Mouse (Mus musculus): ENCODE data around the gene Psmd11. TPM values are rescaled to one million over a fixed set of nuclear protein-coding genes. Genes with fewer than 3 reads are reported as not detected.

The Psmd11 gene
- polyA plus RNA-seq, 1 experiment from 2014 or later, result 378 TPM

- H3K4me2 ChIP-seq, result no peak overlapping the region
- no peaks in the 10 kb centered on the region for H3K36me3 ChIP-seq (replicated peaks)
- ATAC-seq (ENCODE audit: low FRiP score), result no peak
- H3K9ac ChIP-seq, result no peak overlapping the region
- no peak overlapping the region for H3K4me3 ChIP-seq (replicated peaks)
- H3K4me1 ChIP-seq, result peaks cover 45% of the 10 kb centered on the region
- H3K27me3 ChIP-seq, result no peaks in the 10 kb centered on the region
- H3K9me3 ChIP-seq, result no peaks in the 10 kb centered on the region
- peak overlapping the region; percentile 75 for H3K27ac ChIP-seq
- WGBS, result 67% methylated on average over 4 of the region's 4 CpGs
Observed at GRCm38 (mm10) chr11:80499550-80499952, 71.1 kb downstream of the Psmd11 start.

GRCm38 (mm10) chr11:80503281-80503680, 74.9 kb downstream of the Psmd11 start:
- no peak overlapping the region for H3K4me3 ChIP-seq (replicated peaks)
- no peaks in the 10 kb centered on the region for H3K27me3 ChIP-seq
- peaks cover 58% of the 10 kb centered on the region for H3K4me1 ChIP-seq
- peak overlapping the region; percentile 97 for H3K27ac ChIP-seq
- ATAC-seq (ENCODE audit: low FRiP score), result no peak
- no peaks in the 10 kb centered on the region for H3K36me3 ChIP-seq (replicated peaks)
- 74% methylated on average over 6 of the region's 6 CpGs for WGBS
- H3K4me2 ChIP-seq, result 0 out of 2 replicates have a peak overlapping the region, but pooled peaks have one; percentile 41
- H3K9ac ChIP-seq, result peak overlapping the region; percentile 38; the same call in 1 of the 2 replicates
- H3K9me3 ChIP-seq, result no peaks in the 10 kb centered on the region

GRCm38 (mm10) chr11:80503726-80504452, 75.5 kb downstream of the Psmd11 start:
- Histone ChIP-seq H3K36me3 (replicated peaks) (no peaks in the 10 kb centered on the region), H3K4me1 (peaks cover 56% of the 10 kb centered on the region), H3K9ac (peak overlapping the region; percentile 38; the same call in 1 of the 2 replicates), H3K27me3 (no peaks in the 10 kb centered on the region), H3K9me3 (no peaks in the 10 kb centered on the region), H3K4me3 (replicated peaks) (no peak overlapping the region), H3K27ac (peak overlapping the region; percentile 97), H3K4me2 (peak overlapping the region; percentile 41)
- 11% methylated on average over 13 of the region's 13 CpGs for WGBS
- peak; percentile 94 for ATAC-seq (ENCODE audit: low FRiP score)

DNA sequence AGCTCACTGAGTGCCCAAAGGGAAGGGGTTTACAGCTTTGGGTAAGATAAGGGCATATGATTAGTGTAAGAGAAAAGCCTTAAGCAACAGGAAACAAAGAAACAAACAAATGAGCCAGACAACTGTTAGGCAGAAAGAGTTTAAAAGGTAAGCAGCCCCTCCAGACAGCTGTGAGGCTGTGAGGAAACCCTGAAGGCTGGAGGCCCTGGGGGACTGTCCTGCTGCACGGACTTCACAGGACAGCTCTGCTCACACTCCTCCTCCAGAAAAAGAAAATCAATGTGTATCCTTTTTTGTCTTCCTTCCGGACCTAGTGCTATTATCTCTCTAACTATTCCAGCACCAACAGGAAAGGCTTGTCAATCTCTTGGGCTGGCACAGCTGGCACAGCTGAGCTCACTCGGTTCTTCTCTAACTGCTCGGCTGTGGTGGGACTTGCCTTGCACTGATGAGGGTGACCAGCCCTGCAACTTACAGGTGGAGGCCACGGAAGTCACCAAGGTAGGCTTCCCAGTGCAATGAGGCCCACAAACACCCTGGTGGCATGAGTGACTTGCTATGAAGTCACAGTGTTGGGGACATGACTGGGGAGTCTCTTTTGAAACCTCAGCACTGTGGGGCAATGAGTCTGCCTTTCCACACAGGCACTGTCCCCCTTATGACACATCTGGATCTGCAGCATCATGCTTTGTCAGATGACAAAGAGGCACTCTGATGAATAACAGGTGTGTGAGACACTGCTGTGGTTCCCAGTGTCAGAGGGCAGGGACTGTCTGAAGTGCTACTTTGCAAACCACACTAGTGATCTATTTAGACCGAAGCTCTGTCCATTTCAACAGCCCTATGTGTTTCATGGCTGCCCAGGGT, 76.3 kb downstream of the Psmd11 start:
- 42% methylated on average over 6 of the region's 6 CpGs for WGBS
- no peak overlapping the region for H3K4me3 ChIP-seq (replicated peaks)
- no peaks in the 10 kb centered on the region for H3K9me3 ChIP-seq
- H3K4me2 ChIP-seq, result peak overlapping the region; percentile 41
- ATAC-seq (ENCODE audit: low FRiP score), result peak; percentile 40
- H3K27ac ChIP-seq, result peak overlapping the region; percentile 97
- H3K36me3 ChIP-seq (replicated peaks), result no peaks in the 10 kb centered on the region
- no peaks in the 10 kb centered on the region for H3K27me3 ChIP-seq
- peaks cover 53% of the 10 kb centered on the region for H3K4me1 ChIP-seq
- H3K9ac ChIP-seq, result 0 out of 2 replicates have a peak overlapping the region, but pooled peaks have one; percentile 38

- H3K27ac ChIP-seq, result peak overlapping the region; percentile 97
- WGBS, result 89% methylated on average over 3 of the region's 3 CpGs
- peaks cover 4% of the 10 kb centered on the region for H3K27me3 ChIP-seq
Observed at GRCm38 (mm10) chr11:80505581-80505980, 77.2 kb downstream of the Psmd11 start.

DNA sequence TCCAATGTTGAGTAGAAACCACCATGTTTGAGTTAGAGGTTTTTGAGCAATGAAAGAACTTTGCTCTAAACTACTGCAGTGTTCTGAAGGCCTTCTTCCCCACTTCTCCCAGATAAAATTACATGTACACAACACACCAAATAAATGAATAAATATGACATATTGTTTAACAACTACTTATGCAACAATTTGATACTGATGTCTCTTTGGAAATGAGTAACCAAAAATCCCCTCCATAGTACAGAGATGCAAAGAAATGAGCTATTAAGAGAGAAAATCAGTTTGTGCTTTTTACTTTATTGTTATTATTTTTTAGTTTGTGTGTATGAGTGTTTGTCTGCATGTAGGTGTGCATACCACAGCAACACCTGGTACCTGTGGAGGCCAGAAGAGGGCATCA, 78.1 kb downstream of the Psmd11 start:
- Histone ChIP-seq H3K4me3 (replicated peaks) (no peak overlapping the region), H3K27ac (no peak overlapping the region), H3K9ac (no peak overlapping the region), H3K9me3 (no peaks in the 10 kb centered on the region), H3K4me1 (peaks cover 51% of the 10 kb centered on the region), H3K36me3 (replicated peaks) (no peaks in the 10 kb centered on the region), H3K27me3 (peaks cover 8% of the 10 kb centered on the region), H3K4me2 (no peak overlapping the region)
- ATAC-seq (ENCODE audit: low FRiP score), result no peak

More at GRCm38 (mm10) chr11:80505581-80505980, 77.2 kb downstream of the Psmd11 start:
- ATAC-seq (ENCODE audit: low FRiP score), result no peak
- Histone ChIP-seq H3K4me1 (peaks cover 51% of the 10 kb centered on the region), H3K36me3 (replicated peaks) (no peaks in the 10 kb centered on the region), H3K9ac (no peak overlapping the region), H3K4me2 (no peak overlapping the region), H3K9me3 (no peaks in the 10 kb centered on the region), H3K4me3 (replicated peaks) (no peak overlapping the region)

DNA sequence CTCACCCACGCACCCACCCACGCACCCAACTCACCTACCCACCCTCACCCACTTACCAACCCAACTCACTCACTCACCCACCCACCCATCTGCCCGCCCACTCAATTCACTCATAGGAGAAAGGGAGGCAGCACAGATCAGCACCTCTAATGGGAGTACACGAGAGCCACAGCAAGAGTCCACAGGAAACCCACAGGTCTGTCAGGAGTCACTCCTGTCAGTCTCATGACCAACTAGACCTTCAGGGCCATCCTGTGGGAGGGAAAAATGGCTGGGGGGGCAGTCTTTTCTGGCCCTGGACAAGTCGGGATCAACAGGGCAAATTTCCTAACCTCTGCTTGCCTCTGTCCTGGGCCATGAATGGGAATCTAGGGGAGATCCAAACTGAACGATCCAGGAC, 79.4 kb downstream of the Psmd11 start:
- no peak overlapping the region for H3K27ac ChIP-seq
- peaks cover 8% of the 10 kb centered on the region for H3K27me3 ChIP-seq
- peaks cover 60% of the 10 kb centered on the region for H3K4me1 ChIP-seq
- no peaks in the 10 kb centered on the region for H3K36me3 ChIP-seq (replicated peaks)
- H3K9ac ChIP-seq, result no peak overlapping the region
- no peak overlapping the region for H3K4me3 ChIP-seq (replicated peaks)
- 84% methylated on average over 6 of the region's 6 CpGs for WGBS
- H3K9me3 ChIP-seq, result no peaks in the 10 kb centered on the region
- ATAC-seq (ENCODE audit: low FRiP score), result no peak
- H3K4me2 ChIP-seq, result no peak overlapping the region

GRCm38 (mm10) chr11:80508361-80509175, 80.2 kb downstream of the Psmd11 start:
- H3K9me3 ChIP-seq, result no peaks in the 10 kb centered on the region
- WGBS, result 49% methylated on average over 19 of the region's 19 CpGs
- no peak overlapping the region for H3K4me3 ChIP-seq (replicated peaks)
- H3K36me3 ChIP-seq (replicated peaks), result no peaks in the 10 kb centered on the region
- no peak overlapping the region for H3K9ac ChIP-seq
- H3K27me3 ChIP-seq, result peaks cover 8% of the 10 kb centered on the region
- 0 out of 2 replicates have a peak overlapping the region, but pooled peaks have one; percentile 0 for H3K4me2 ChIP-seq
- ATAC-seq (ENCODE audit: low FRiP score), result no peak
- H3K27ac ChIP-seq, result peak overlapping the region; percentile 74
- H3K4me1 ChIP-seq, result peaks cover 58% of the 10 kb centered on the region

DNA sequence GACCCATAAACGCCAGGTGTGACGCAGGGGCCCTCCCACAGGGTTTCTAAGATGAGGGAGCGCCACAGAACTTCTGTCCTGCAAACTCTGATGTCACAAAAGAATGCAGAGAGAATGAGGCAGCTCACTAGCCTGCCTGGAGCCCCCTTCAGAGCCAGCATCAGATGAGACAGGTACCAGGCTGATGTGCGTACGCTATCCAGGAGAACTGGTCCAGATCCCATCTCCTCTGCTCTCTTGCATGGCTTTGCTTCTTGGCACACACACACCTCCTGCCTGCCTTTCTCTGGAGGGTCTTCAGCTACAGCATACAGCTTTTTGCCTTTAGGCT, 80.7 kb downstream of the Psmd11 start:
- 70% methylated on average over 5 of the region's 5 CpGs for WGBS
- H3K27ac ChIP-seq, result peak overlapping the region; percentile 74
- peaks cover 57% of the 10 kb centered on the region for H3K4me1 ChIP-seq

DNA sequence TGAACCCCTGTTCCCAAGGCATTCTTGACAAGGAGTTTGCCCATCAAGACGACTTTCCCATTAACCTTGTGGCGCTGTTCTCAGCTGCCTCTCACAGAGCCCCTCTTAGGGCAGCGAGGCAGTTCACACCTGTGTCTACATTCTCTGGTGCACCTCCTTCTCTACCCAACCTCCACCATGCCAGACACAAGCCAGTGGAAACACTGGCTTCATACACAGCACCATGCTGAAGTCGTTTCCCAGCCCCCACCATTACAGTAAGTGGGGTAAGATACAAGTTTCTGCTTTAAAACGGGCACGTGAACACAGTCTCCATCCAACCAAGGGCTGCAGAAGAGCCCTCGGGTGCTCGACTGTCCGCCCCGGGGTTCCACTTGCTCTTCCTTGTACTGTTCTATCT, 81.7 kb downstream of the Psmd11 start:
- Histone ChIP-seq H3K4me1 (peaks cover 51% of the 10 kb centered on the region), H3K9ac (no peak overlapping the region)

More for the DNA sequence above, 80.7 kb downstream of the Psmd11 start:
- peaks cover 8% of the 10 kb centered on the region for H3K27me3 ChIP-seq
- no peak overlapping the region for H3K9ac ChIP-seq
- H3K4me3 ChIP-seq (replicated peaks), result no peak overlapping the region
- H3K9me3 ChIP-seq, result no peaks in the 10 kb centered on the region
- no peak for ATAC-seq (ENCODE audit: low FRiP score)
- no peaks in the 10 kb centered on the region for H3K36me3 ChIP-seq (replicated peaks)
- H3K4me2 ChIP-seq, result 0 out of 2 replicates have a peak overlapping the region, but pooled peaks have one; percentile 0

GRCm38 (mm10) chr11:80512313-80513056, 84.1 kb downstream of the Psmd11 start:
- no peak overlapping the region for H3K9ac ChIP-seq
- no peaks in the 10 kb centered on the region for H3K36me3 ChIP-seq (replicated peaks)
- ATAC-seq (ENCODE audit: low FRiP score), result no peak
- H3K27ac ChIP-seq, result no peak overlapping the region
- no peak overlapping the region for H3K4me3 ChIP-seq (replicated peaks)
- 62% methylated on average over 19 of the region's 19 CpGs for WGBS
- H3K4me1 ChIP-seq, result peaks cover 56% of the 10 kb centered on the region
- no peak overlapping the region for H3K4me2 ChIP-seq
- no peaks in the 10 kb centered on the region for H3K9me3 ChIP-seq
- peaks cover 11% of the 10 kb centered on the region for H3K27me3 ChIP-seq

More for the DNA sequence above, 81.7 kb downstream of the Psmd11 start:
- no peak overlapping the region for H3K27ac ChIP-seq
- 84% methylated on average over 10 of the region's 10 CpGs for WGBS
- peaks cover 9% of the 10 kb centered on the region for H3K27me3 ChIP-seq
- no peak overlapping the region for H3K4me3 ChIP-seq (replicated peaks)
- H3K36me3 ChIP-seq (replicated peaks), result no peaks in the 10 kb centered on the region
- no peaks in the 10 kb centered on the region for H3K9me3 ChIP-seq
- H3K4me2 ChIP-seq, result no peak overlapping the region
- no peak for ATAC-seq (ENCODE audit: low FRiP score)
